1 mouse cellular context compared by ENCODE assay signal in the genomic region with DNA sequence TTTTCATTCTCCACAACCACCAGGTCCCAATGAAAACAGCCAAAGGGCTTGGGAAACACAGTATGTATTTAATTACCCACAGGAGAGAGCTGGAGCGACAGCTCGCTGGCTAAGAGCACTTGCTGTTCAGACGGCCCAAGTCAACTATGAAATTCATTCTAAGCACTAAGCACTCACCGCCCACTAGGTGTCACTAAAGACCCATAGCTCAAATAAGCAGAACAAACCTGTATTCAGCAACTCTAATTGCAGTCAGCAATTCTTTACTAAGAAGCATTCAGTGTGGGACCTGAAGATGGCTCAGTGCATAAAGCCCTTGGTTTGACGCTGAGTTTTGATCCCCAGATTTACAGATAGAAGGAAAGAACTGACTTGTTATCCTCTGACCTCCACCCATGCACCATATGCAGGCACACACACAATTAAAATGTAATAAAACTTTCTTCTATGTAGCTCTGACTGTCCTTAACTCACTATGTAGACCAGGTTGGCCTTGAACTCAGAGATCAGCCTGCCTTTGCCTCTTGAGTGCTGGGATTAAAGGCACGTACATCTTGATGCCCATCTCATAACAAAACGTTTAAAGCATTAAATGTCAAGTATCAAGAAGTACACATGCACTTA.
TF ChIP-seq lines count a peak whose summit lies in the region.

No protein-coding gene starts in this region.

TF ChIP-seq in MEL, 35 proteins besides CTCF, POLR2A, EP300 and RAD21 (continued from another document):
- TF ChIP-seq TAL1 (IDR thresholded peaks at IDR 0.05; ENCODE audit: low read length) (no peak), JUND (IDR thresholded peaks at IDR 0.05; ENCODE audit: low read depth, low read length) (no peak)
